Mouse (Mus musculus) C2C12 (cell line): ENCODE measurements around the gene Hoxb3.

Experiments
- CTCF ChIP-seq: IDR thresholded peaks from one replicate; pipeline ENCODE4 v1.5.1; 2011; ENCODE audit not compliant: control insufficient read depth, insufficient read depth, insufficient read length
- MAX ChIP-seq: IDR thresholded peaks from one replicate; pipeline ENCODE4 v1.6.1; 2011; ENCODE audit warnings: mild to moderate bottlenecking, control low read depth
- MYOD1 ChIP-seq: IDR thresholded peaks from one replicate; pipeline ENCODE4 v1.6.1; 2011; ENCODE audit warnings: low read depth; ENCODE audit not compliant: control insufficient read depth, insufficient read length
- USF1 ChIP-seq: IDR thresholded peaks from one replicate; pipeline ENCODE4 v1.6.1; 2011; ENCODE audit warnings: low read depth, mild to moderate bottlenecking, control low read depth, moderate library complexity

GRCm38 (mm10) chr11:96334002-96334364, 10.9 kb downstream of the Hoxb3 start:
- TF ChIP-seq CTCF: no peak
- no peak for TF ChIP-seq MYOD1
- TF ChIP-seq USF1: no peak
- TF ChIP-seq MAX: no peak
